Comparison of ENCODE assay signal across 12 mouse cellular contexts in genomic region chr6:29430681-29431420, GRCm38 (mm10). TPM values are rescaled to one million over a fixed set of nuclear protein-coding genes. Genes with fewer than 3 reads are reported as not detected.
DNase-seq lines count a peak whose midpoint lies in the region; ATAC-seq and TF ChIP-seq lines count a peak whose summit lies in the region.
"Had no signal": no experiment of that assay in that cellular context is flagged by ENCODE, and none has a peak within 500 bp of the region (broad histone marks: within the 10 kb centered on the region; RNA-seq: fewer than 3 reads in every experiment).

No protein-coding gene starts in this region.

- no peak overlapping the region for H3K4me2 ChIP-seq in limb, embryonic 15.5 days
- H3K4me2 ChIP-seq: stomach, embryonic 15.5 days had no signal

- H3K79me2 ChIP-seq in heart, adult 2 months (replicated peaks; ENCODE audit: control insufficient read depth, insufficient read depth, low read length), result no peaks in the 10 kb centered on the region

- no peaks in the 10 kb centered on the region for H3K9me3 ChIP-seq in limb, embryonic 15.5 days
- H3K9me3 ChIP-seq: stomach, embryonic 15.5 days had no signal

- intact Hi-C loops in heart, postnatal 25 days (cut with DNase I), result no loop called here
- intact Hi-C loops in heart, adult 2 months (cut with DNase I), result loop anchor here (1.0 to 5.0 kb wide), 2 partner anchors 42 to 69 kb away; no protein-coding TSS in a partner anchor
- intact Hi-C loops in left cerebral cortex, postnatal 4 days (cut with DNase I), result no loop called here

- no peak for TF ChIP-seq EP300 in heart, adult 2 months (IDR thresholded peaks at IDR 0.05; ENCODE audit: insufficient read depth, low read depth, low read length)

- H3K27me3 ChIP-seq in heart, adult 2 months (ENCODE audit: control insufficient read depth, insufficient read depth, low read length), result no peaks in the 10 kb centered on the region
- peaks cover 12% of the 10 kb centered on the region; the same call in 1 of the 2 replicates for H3K27me3 ChIP-seq in limb, embryonic 15.5 days

- H3K27ac ChIP-seq in heart, adult 2 months, result peak overlapping the region; percentile 89
- H3K27ac ChIP-seq in limb, embryonic 15.5 days, result 0 out of 2 replicates have a peak overlapping the region, but pooled peaks have one; percentile 11
- H3K27ac ChIP-seq: stomach, embryonic 15.5 days had no signal

- peak; percentile 32 to 38 for DNase-seq in heart, adult 18-20 months
- DNase-seq in heart, postnatal 25 days (ENCODE audit: low spot score), result no peak
- DNase-seq in embryo, embryonic 10 days (ENCODE audit: low spot score), result peak; percentile 30
- peak; percentile 41 to 49 for DNase-seq in heart, adult 2 months
- no peak for DNase-seq in left cerebral cortex, postnatal 4 days
- no peak for DNase-seq in cerebellum, adult 9-10 months
- DNase-seq: cerebellum, adult 11 months; layer of hippocampus, adult 9-11 months had no signal

- TF ChIP-seq POLR2A in heart, adult 2 months (IDR thresholded peaks at IDR 0.05; ENCODE audit: insufficient read depth, low read depth, low read length), result no peak

- H3K36me3 ChIP-seq in heart, adult 2 months (ENCODE audit: control insufficient read depth, insufficient read depth, low read length), result no peaks in the 10 kb centered on the region
- no peaks in the 10 kb centered on the region for H3K36me3 ChIP-seq in limb, embryonic 15.5 days
- H3K36me3 ChIP-seq: stomach, embryonic 15.5 days had no signal

- H3K9ac ChIP-seq in heart, adult 2 months (ENCODE audit: low read depth, low read length), result peak overlapping the region; percentile 12; the same call in 1 of the 2 replicates
- no peak overlapping the region for H3K9ac ChIP-seq in limb, embryonic 15.5 days
- H3K9ac ChIP-seq: stomach, embryonic 15.5 days had no signal

- no peak for TF ChIP-seq CTCF in heart, adult 2 months (IDR thresholded peaks at IDR 0.05)

- no peak for ATAC-seq in limb, embryonic 15.5 days (ENCODE audit: insufficient number of reproducible peaks, low FRiP score, low TSS enrichment, low read depth)
- ATAC-seq in megakaryocyte progenitor cell, adult 5-6 weeks (replicated peaks; ENCODE audit: poor library complexity), result no peak
- ATAC-seq: forebrain, embryonic 14.5 days had no signal

- no peak overlapping the region for H3K4me3 ChIP-seq in heart, adult 2 months
- H3K4me3 ChIP-seq in limb, embryonic 15.5 days, result no peak overlapping the region
- H3K4me3 ChIP-seq: stomach, embryonic 15.5 days had no signal

- WGBS in heart, adult 2 months, result 53% methylated on average over 15 of the region's 15 CpGs
- WGBS in limb, embryonic 15.5 days, result 42% methylated on average over 15 of the region's 15 CpGs

- H3K4me1 ChIP-seq in heart, adult 2 months (ENCODE audit: control insufficient read depth, insufficient read depth, low read length), result no peaks in the 10 kb centered on the region; the same call in 1 of the 2 replicates
- H3K4me1 ChIP-seq in limb, embryonic 15.5 days, result peaks cover 50% of the 10 kb centered on the region

RNA-seq across cellular contexts. Expression of gene Flnc, which starts 2.2 kb away (rescaled TPM):
- total RNA-seq in heart, adult 18-20 months (2021), result 100 to 1,000 TPM; 215 to 222 TPM
- total RNA-seq in heart, postnatal 25 days (2021), result 100 to 1,000 TPM; 201 to 220 TPM
- 100 to 1,000 TPM; 192 to 222 TPM for total RNA-seq in heart, adult 2 months (2021)
- polyA plus RNA-seq in heart, adult 2 months (2012; rRNA removed), result 56.0 and 69.0 TPM in 2 replicates
- 21.5 and 28.0 TPM in 2 replicates for polyA plus RNA-seq in limb, embryonic 15.5 days (2015; fragmentation: Nextera tagmentation; extraction: Ambion mirVana)
- total RNA-seq in left cerebral cortex, postnatal 4 days (2021), result 1 to 10 TPM; 4.7 TPM
- total RNA-seq in megakaryocyte progenitor cell, adult 5-6 weeks (2015), result not detected in 2 replicates
- not detected in 2 replicates for total RNA-seq in megakaryocyte progenitor cell, adult 5-6 weeks (2017)

RNA-seq across cellular contexts. Expression of gene Ccdc136, which starts 34.7 kb away (rescaled TPM):
- 1 to 10 TPM; 1.6 to 2.1 TPM for total RNA-seq in heart, adult 18-20 months (2021)
- total RNA-seq in heart, postnatal 25 days (2021), result 1 to 10 TPM; 1.9 to 3.1 TPM
- total RNA-seq in heart, adult 2 months (2021), result 1 to 10 TPM; 1.7 to 2.4 TPM
- 2.1 and 3.0 TPM in 2 replicates for polyA plus RNA-seq in heart, adult 2 months (2012; rRNA removed)
- polyA plus RNA-seq in limb, embryonic 15.5 days (2015; fragmentation: Nextera tagmentation; extraction: Ambion mirVana), result 18.1 and 21.0 TPM in 2 replicates
- total RNA-seq in left cerebral cortex, postnatal 4 days (2021), result 10 to 100 TPM; 70.7 to 72.5 TPM
- not detected in 2 replicates for total RNA-seq in megakaryocyte progenitor cell, adult 5-6 weeks (2015)
- total RNA-seq in megakaryocyte progenitor cell, adult 5-6 weeks (2017), result 0.41 TPM in 1 of 2 replicates, not detected in the other

RNA-seq across cellular contexts. Expression of gene Atp6v1f, which starts 36.7 kb away (rescaled TPM):
- 100 to 1,000 TPM; 111 to 118 TPM for total RNA-seq in heart, adult 18-20 months (2021)
- total RNA-seq in heart, postnatal 25 days (2021), result 100 to 1,000 TPM in 1 of 2 experiments, 10 to 100 TPM in 1; 99.3 to 109 TPM
- 100 to 1,000 TPM; 109 to 125 TPM for total RNA-seq in heart, adult 2 months (2021)
- polyA plus RNA-seq in heart, adult 2 months (2012; rRNA removed), result 186 and 208 TPM in 2 replicates
- 221 and 243 TPM in 2 replicates for polyA plus RNA-seq in limb, embryonic 15.5 days (2015; fragmentation: Nextera tagmentation; extraction: Ambion mirVana)
- 100 to 1,000 TPM; 183 to 190 TPM for total RNA-seq in left cerebral cortex, postnatal 4 days (2021)
- total RNA-seq in megakaryocyte progenitor cell, adult 5-6 weeks (2015), result 205 and 206 TPM in 2 replicates
- total RNA-seq in megakaryocyte progenitor cell, adult 5-6 weeks (2017), result 115 and 159 TPM in 2 replicates

RNA-seq across cellular contexts. Expression of gene Atp6v1fnb, which starts 40.4 kb away (rescaled TPM):
- total RNA-seq in heart, adult 18-20 months (2021), result not detected
- total RNA-seq in heart, postnatal 25 days (2021), result not detected
- not detected for total RNA-seq in heart, adult 2 months (2021)
- not detected in 2 replicates for polyA plus RNA-seq in heart, adult 2 months (2012; rRNA removed)
- polyA plus RNA-seq in limb, embryonic 15.5 days (2015; fragmentation: Nextera tagmentation; extraction: Ambion mirVana), result not detected in 2 replicates
- under 1 TPM in 1 of 2 experiments, not detected in 1; 0.93 TPM for total RNA-seq in left cerebral cortex, postnatal 4 days (2021)
- total RNA-seq in megakaryocyte progenitor cell, adult 5-6 weeks (2015), result 0.79 TPM in 1 of 2 replicates, not detected in the other
- not detected in 2 replicates for total RNA-seq in megakaryocyte progenitor cell, adult 5-6 weeks (2017)

RNA-seq across cellular contexts. Expression of gene Opn1sw, which starts 42.6 kb away (rescaled TPM):
- not detected for total RNA-seq in heart, adult 18-20 months (2021)
- not detected for total RNA-seq in heart, postnatal 25 days (2021)
- total RNA-seq in heart, adult 2 months (2021), result not detected
- 0.67 TPM in 1 of 2 replicates, not detected in the other for polyA plus RNA-seq in heart, adult 2 months (2012; rRNA removed)
- 1.1 and 1.3 TPM in 2 replicates for polyA plus RNA-seq in limb, embryonic 15.5 days (2015; fragmentation: Nextera tagmentation; extraction: Ambion mirVana)
- total RNA-seq in left cerebral cortex, postnatal 4 days (2021), result under 1 TPM in 1 of 2 experiments, not detected in 1; 0.32 TPM
- not detected in 2 replicates for total RNA-seq in megakaryocyte progenitor cell, adult 5-6 weeks (2015)
- total RNA-seq in megakaryocyte progenitor cell, adult 5-6 weeks (2017), result not detected in 2 replicates

Comparison
In these comparisons a context has a peak if more than half of its experiments do, and no peak if none do; other contexts are left out.
1. DNase-seq: peak in heart, adult 18-20 months (2 of 2), embryo, embryonic 10 days (single experiment) and heart, adult 2 months (2 of 2); none in heart, postnatal 25 days (single experiment), left cerebral cortex, postnatal 4 days (single experiment) and cerebellum, adult 9-10 months (single experiment).
2. RNA of gene Flnc, which starts 2.2 kb away (total RNA-seq): 215 to 222 TPM in heart, adult 18-20 months, 192 to 222 TPM in heart, adult 2 months and 201 to 220 TPM in heart, postnatal 25 days; 4.7 TPM in left cerebral cortex, postnatal 4 days and not detected in megakaryocyte progenitor cell, adult 5-6 weeks; every median in the first group is over 10 times any median in the second.
3. RNA of gene Ccdc136, which starts 34.7 kb away (total RNA-seq): 70.7 to 72.5 TPM in left cerebral cortex, postnatal 4 days; 1.9 to 3.1 TPM in heart, postnatal 25 days, 1.7 to 2.4 TPM in heart, adult 2 months, 1.6 to 2.1 TPM in heart, adult 18-20 months and 0.41 TPM in megakaryocyte progenitor cell, adult 5-6 weeks; every median in the first group is over 10 times any median in the second.